Mouse (Mus musculus): ENCODE data around the gene Camk1d. TPM values are rescaled to one million over a fixed set of nuclear protein-coding genes. Genes with fewer than 3 reads are reported as not detected.
"Not testable (repeated sequence)": the region's sequence is repeated elsewhere in the genome, so short reads cannot be mapped to it uniquely, and the experiment has no call there.

Gene Camk1d
- polyA plus RNA-seq, 1 experiment, result 1.9 TPM

DNA sequence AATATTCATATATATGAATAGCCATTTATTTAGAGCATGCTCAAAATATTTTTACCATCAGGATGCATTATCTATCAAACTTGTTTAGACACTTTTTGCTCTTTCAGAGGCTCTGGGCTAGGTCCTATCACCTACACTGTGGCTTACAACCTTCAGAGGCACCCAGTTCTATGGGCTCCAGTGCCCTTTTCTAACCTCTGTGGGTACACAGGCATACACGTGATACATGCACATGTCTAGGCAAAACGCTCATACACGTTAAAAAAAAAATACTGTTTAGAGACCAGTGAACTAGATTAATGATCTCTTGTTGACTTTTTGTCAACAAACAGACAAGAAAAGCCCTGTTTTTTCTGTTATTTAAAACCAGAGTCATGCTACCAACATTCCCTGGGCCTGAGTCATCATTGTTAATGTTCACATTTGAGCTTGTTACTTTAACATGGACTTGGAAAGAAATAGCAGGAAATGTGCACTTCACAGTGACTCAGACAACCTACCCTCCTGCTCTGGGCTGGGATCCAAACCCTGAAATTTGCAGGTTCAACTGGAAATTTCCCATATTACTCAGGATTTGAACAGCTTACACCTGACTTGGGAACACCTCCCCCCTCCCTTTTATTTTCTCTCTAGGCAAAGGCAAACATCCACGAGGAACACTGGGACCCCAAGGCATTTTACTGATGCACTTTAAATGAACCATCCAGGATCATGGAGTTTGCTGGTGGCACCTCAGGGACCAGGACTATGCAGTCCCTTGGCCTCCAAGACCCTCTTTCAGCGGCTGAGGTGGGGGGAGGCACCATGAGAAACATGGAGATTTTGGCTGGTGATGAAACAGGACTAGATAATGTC lies 427.9 kb downstream of the Camk1d start:
- H3K4me3 ChIP-seq (ENCODE audit: insufficient read depth, low read depth, low read length), result no peak overlapping the region
- H3K27ac ChIP-seq (replicated peaks; ENCODE audit: low read depth, low read length), result peak overlapping the region; percentile 66; the same call in 1 of the 2 replicates
- peaks cover 2% of the 10 kb centered on the region; the same call in 1 of the 2 replicates for H3K4me1 ChIP-seq (ENCODE audit: control insufficient read depth, insufficient read depth, insufficient read length, low read length)

DNA sequence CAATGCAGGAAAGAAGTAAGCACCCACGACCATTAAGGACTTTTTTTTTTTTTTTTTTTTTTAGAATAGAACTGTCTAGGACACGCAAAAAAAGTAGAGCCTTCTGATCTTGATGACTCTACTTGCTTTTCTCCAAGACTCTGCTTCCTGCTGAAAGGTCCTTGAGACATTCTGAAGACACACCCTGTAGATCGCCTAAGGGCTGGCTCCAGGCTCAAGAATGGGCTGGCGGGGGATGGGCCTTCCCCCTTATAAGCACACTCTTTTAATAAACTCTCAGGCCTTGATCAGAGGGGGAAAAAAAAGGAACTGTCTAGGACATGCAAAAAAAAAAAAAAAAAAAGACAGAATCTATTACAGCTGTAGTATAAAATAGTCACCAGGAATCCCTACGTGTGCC lies 430.0 kb downstream of the Camk1d start:
- no peak overlapping the region for H3K27ac ChIP-seq (replicated peaks; ENCODE audit: low read depth, low read length)
- H3K4me3 ChIP-seq (ENCODE audit: insufficient read depth, low read depth, low read length), result no peak overlapping the region
- peaks cover 2% of the 10 kb centered on the region; the same call in 1 of the 2 replicates for H3K4me1 ChIP-seq (ENCODE audit: control insufficient read depth, insufficient read depth, insufficient read length, low read length)

DNA sequence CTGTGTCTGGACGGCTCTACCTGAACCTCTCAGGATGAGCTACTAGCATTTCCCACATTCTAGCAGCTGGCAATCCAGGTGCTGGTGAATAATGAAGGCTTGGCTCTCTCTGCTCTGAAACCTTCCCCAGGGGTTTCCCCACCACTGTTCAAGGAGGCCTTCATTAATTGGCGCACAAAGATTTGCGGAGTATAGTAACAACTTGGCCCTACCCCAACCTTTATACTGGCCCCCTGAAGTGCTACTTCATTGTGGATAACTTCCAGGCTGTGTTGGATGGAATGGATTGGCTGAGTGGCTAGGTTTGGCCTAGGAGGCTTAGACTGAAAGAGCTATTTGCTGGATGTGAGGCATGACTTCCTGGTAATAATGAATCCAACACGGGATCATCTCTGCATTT lies 431.7 kb downstream of the Camk1d start:
- no peak overlapping the region for H3K27ac ChIP-seq (replicated peaks; ENCODE audit: low read depth, low read length)

DNA sequence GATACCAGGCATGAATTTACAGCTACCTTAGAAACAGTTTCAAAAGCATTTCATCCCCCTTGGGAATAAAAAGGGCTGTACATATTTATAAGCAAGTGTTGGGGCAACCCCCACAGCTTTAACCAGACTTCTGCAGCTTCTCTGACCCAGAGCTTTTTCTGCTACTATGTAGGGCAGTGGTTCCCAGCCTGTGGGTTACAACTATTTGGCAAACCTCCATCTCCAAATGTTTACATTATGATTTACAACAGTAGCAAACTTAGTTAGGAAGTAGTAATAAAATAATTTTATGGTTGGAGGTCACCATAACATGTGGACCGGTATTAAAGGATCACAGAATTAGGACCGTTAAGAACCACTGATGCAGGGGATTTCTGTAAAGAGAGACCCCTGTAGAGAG lies 446.3 kb downstream of the Camk1d start:
- H3K4me3 ChIP-seq (ENCODE audit: insufficient read depth, low read depth, low read length), result no peak overlapping the region
- no peaks in the 10 kb centered on the region for H3K4me1 ChIP-seq (ENCODE audit: control insufficient read depth, insufficient read depth, insufficient read length, low read length)
- no peak overlapping the region for H3K27ac ChIP-seq (replicated peaks; ENCODE audit: low read depth, low read length)

More for the DNA sequence above, 431.7 kb downstream of the Camk1d start:
- H3K4me3 ChIP-seq (ENCODE audit: insufficient read depth, low read depth, low read length), result no peak overlapping the region
- peaks cover 2% of the 10 kb centered on the region; the same call in 1 of the 2 replicates for H3K4me1 ChIP-seq (ENCODE audit: control insufficient read depth, insufficient read depth, insufficient read length, low read length)

DNA sequence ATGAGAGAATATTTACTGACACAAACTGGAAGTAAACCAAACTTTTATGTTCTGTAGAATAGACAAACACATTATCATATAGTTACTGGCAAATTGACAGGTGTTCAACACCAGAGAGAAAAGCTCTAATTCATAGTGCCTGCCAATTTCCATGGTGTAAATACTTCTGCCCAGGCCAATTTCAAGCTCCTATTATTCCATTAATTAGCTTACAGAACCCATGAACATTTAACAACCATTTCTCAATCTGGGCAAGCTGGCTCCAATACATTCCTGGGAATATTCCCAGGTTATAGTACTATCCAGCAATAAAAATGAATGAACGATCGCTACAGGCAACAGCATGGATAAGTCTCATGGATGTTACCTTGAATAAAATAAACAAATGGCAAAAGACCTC lies 452.0 kb downstream of the Camk1d start:
- H3K4me1 ChIP-seq (ENCODE audit: control insufficient read depth, insufficient read depth, insufficient read length, low read length), result no peaks in the 10 kb centered on the region
- H3K27ac ChIP-seq (replicated peaks; ENCODE audit: low read depth, low read length), result no peak overlapping the region
- no peak overlapping the region for H3K4me3 ChIP-seq (ENCODE audit: insufficient read depth, low read depth, low read length)

DNA sequence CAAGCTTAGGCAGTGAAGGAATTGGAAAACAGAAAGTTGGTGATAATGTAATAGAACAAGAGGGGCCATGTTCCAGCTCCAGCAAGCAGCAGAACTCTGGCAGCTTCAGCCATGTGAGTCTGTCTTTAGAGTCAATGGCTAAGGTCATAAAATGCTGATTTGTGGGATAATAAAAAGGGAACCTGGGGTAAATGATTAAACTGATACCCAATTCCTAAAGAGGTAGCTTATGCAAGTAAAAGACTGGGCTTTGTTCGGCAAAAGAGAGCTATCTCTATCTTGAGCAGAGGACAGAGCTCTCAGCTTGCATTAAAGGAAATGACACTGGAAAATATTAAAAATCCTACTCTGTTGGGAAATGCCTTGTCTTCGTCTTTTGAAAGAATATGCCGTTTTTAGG lies 456.1 kb downstream of the Camk1d start:
- Histone ChIP-seq H3K27ac (replicated peaks; ENCODE audit: low read depth, low read length) (no peak overlapping the region), H3K4me1 (ENCODE audit: control insufficient read depth, insufficient read depth, insufficient read length, low read length) (no peaks in the 10 kb centered on the region), H3K4me3 (ENCODE audit: insufficient read depth, low read depth, low read length) (no peak overlapping the region)

DNA sequence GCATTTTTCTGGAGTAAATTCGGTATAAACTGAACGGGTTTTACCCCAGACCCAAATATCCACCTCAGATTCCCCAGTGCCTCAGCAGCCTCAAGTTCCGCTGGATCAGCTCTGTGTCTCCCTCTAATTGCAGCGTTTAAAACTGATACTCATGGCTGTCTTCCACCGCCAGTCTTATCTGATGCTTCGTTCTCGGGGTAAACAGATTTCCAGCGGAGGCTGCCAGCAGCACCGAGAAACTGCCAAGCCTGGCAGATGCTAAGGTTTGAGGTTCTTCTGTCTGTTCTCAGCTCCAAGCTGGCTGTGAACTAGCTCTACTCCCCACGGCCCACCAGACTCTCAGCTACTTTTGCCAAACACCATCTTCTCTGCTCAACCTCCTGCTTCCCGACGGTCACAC lies 464.3 kb downstream of the Camk1d start:
- H3K27ac ChIP-seq (replicated peaks; ENCODE audit: low read depth, low read length), result no peak overlapping the region
- H3K4me3 ChIP-seq (ENCODE audit: insufficient read depth, low read depth, low read length), result no peak overlapping the region
- H3K4me1 ChIP-seq (ENCODE audit: control insufficient read depth, insufficient read depth, insufficient read length, low read length), result no peaks in the 10 kb centered on the region

DNA sequence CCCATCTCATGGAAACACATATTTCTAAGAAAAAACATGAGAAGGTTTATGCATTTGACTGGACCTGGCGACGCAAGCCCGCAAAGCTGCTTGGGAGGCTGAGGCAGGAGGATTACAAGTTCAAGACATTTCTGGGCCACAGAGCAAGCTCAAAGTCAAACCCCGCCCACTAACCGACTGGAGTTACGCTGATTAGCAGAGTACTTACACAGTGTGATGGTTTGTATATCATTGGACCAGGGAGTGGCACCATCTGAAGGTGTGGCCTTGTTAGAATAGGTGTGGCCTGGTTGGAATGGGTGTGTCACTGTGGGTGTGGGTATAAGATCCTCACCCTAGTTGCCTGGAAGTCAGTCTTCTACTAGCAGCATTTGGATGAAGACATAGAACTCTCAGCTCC lies 465.1 kb downstream of the Camk1d start:
- not testable (repeated sequence) for H3K27ac ChIP-seq (replicated peaks; ENCODE audit: low read depth, low read length); H3K4me3 ChIP-seq (ENCODE audit: insufficient read depth, low read depth, low read length); H3K4me1 ChIP-seq (ENCODE audit: control insufficient read depth, insufficient read depth, insufficient read length, low read length)

Other genes starting within 250 kb of the Camk1d start
- gene Nudt5, start 130.5 kb upstream of the Camk1d start, polyA plus RNA-seq (2012; ENCODE audit: insufficient read depth, insufficient read length, missing spikeins), result 72.0 and 99.9 TPM in 2 replicates
- gene Cdc123, start 130.6 kb upstream of the Camk1d start, polyA plus RNA-seq (2012; ENCODE audit: insufficient read depth, insufficient read length, missing spikeins), result 101 and 126 TPM in 2 replicates
- not detected in 2 replicates for gene Gm13199, start 148.4 kb upstream of the Camk1d start, polyA plus RNA-seq (2012; ENCODE audit: insufficient read depth, insufficient read length, missing spikeins)
- gene Sec61a2, start 180.9 kb upstream of the Camk1d start, polyA plus RNA-seq (2012; ENCODE audit: insufficient read depth, insufficient read length, missing spikeins), result 11.4 and 17.1 TPM in 2 replicates
- gene Dhtkd1, start 228.3 kb upstream of the Camk1d start, polyA plus RNA-seq (2012; ENCODE audit: insufficient read depth, insufficient read length, missing spikeins), result 1.8 and 2.1 TPM in 2 replicates
- gene Upf2, start 237.0 kb upstream of the Camk1d start, polyA plus RNA-seq (2012; ENCODE audit: insufficient read depth, insufficient read length, missing spikeins), result 12.4 and 14.4 TPM in 2 replicates